Mouse (Mus musculus) lung, embryonic 15.5 days (tissue): ENCODE measurements around the gene Smarcal1. TPM values are rescaled to one million over a fixed set of nuclear protein-coding genes. Genes with fewer than 3 reads are reported as not detected.

ENCODE experiments used
- ATAC-seq: fragments of 200-750 bp; cut with Nextera tagmentation; 2 replicates; pipeline ENCODE4 v1.8.0; 2017; ENCODE audit warnings: moderate number of reproducible peaks, borderline replicate concordance; ENCODE audit not compliant: low FRiP score, low TSS enrichment; ENCODE audit errors: extremely low read depth
- H3K27ac ChIP-seq: fragments of 300-500 bp; sonication (generic); 2 replicates; pipeline ENCODE4 v1.5.1; 2015; ENCODE audit warnings: moderate library complexity, mild to moderate bottlenecking, inconsistent platforms
- H3K27me3 ChIP-seq: fragments of 300-500 bp; sonication (generic); 2 replicates; pipeline ENCODE4 v1.6.1; 2015; ENCODE audit warnings: inconsistent platforms
- H3K36me3 ChIP-seq: fragments of 300-500 bp; sonication (generic); 2 replicates; pipeline ENCODE4 v1.6.1; 2015; ENCODE audit warnings: inconsistent platforms
- H3K4me1 ChIP-seq: fragments of 300-500 bp; sonication (generic); 2 replicates; pipeline ENCODE4 v1.6.1; 2015; ENCODE audit warnings: inconsistent platforms
- H3K4me2 ChIP-seq: fragments of 300-500 bp; sonication (generic); 2 replicates; pipeline ENCODE4 v1.6.1; 2015; ENCODE audit warnings: inconsistent platforms, mild to moderate bottlenecking, moderate library complexity
- H3K4me3 ChIP-seq: fragments of 300-500 bp; sonication (generic); 2 replicates; pipeline ENCODE4 v1.5.1; 2015; ENCODE audit warnings: mild to moderate bottlenecking, inconsistent platforms
- H3K9ac ChIP-seq: fragments of 300-500 bp; sonication (generic); 2 replicates; pipeline ENCODE4 v1.6.1; 2015; ENCODE audit warnings: inconsistent platforms
- H3K9me3 ChIP-seq: fragments of 300-500 bp; sonication (generic); 2 replicates; pipeline ENCODE4 v1.6.1; 2016; ENCODE audit warnings: inconsistent platforms
- WGBS: fragments of 180-500 bp; shearing (Covaris S2); methylation state at CpG from one replicate; pipeline ENCODE4 v1.1.7; 2015; 5-methylcytosine and 5-hydroxymethylcytosine counted together
- polyA plus RNA-seq: library from polyadenylated mRNA; unstranded; fragments of >200 nt; fragmentation: Nextera tagmentation; extraction: Ambion mirVana; gene quantifications from 2 replicates; pipeline ENCODE4 v1.2.1, GENCODE M21; 2015

Gene Smarcal1
- polyA plus RNA-seq, 1 experiment from 2014 or later = 26.7 TPM

GRCm38 (mm10) chr1:72593340-72593951 lies 10.4 kb downstream of the Smarcal1 start:
- Histone ChIP-seq H3K4me1 (peaks cover 17% of the 10 kb centered on the region), H3K9me3 (no peaks in the 10 kb centered on the region), H3K36me3 (peaks cover 57% of the 10 kb centered on the region), H3K4me2 (no peak overlapping the region), H3K27ac (peak overlapping the region; percentile 52; the same call in 1 of the 2 replicates), H3K27me3 (no peaks in the 10 kb centered on the region), H3K9ac (no peak overlapping the region), H3K4me3 (no peak overlapping the region)
- ATAC-seq = peak; percentile 48; the same call in 1 of the 2 replicates
- WGBS = 65% methylated on average over 20 of the region's 20 CpGs

GRCm38 (mm10) chr1:72595686-72596085 lies 12.6 kb downstream of the Smarcal1 start:
- Histone ChIP-seq H3K36me3 (peaks cover 49% of the 10 kb centered on the region), H3K9ac (no peak overlapping the region), H3K4me2 (no peak overlapping the region), H3K27me3 (no peaks in the 10 kb centered on the region), H3K4me3 (no peak overlapping the region), H3K27ac (no peak overlapping the region), H3K4me1 (peaks cover 37% of the 10 kb centered on the region), H3K9me3 (no peaks in the 10 kb centered on the region)
- no peak for ATAC-seq
- 93% methylated on average over 12 of the region's 12 CpGs for WGBS

- Histone ChIP-seq H3K36me3 (peaks cover 47% of the 10 kb centered on the region), H3K27me3 (no peaks in the 10 kb centered on the region), H3K4me1 (peaks cover 37% of the 10 kb centered on the region), H3K9ac (no peak overlapping the region), H3K9me3 (no peaks in the 10 kb centered on the region), H3K27ac (no peak overlapping the region), H3K4me2 (no peak overlapping the region), H3K4me3 (no peak overlapping the region)
- ATAC-seq = no peak
- 76% methylated on average over 5 of the region's 5 CpGs for WGBS
These were observed 13.2 kb downstream of the Smarcal1 start for GRCm38 (mm10) chr1:72596231-72596630.

- H3K27me3 ChIP-seq = no peaks in the 10 kb centered on the region
- peak overlapping the region; percentile 28 for H3K4me2 ChIP-seq
- peaks cover 41% of the 10 kb centered on the region for H3K36me3 ChIP-seq
- peak overlapping the region; percentile 68 for H3K27ac ChIP-seq
- H3K4me1 ChIP-seq = peaks cover 29% of the 10 kb centered on the region
- peak; percentile 79 for ATAC-seq
- WGBS = 29% methylated on average over 21 of the region's 21 CpGs
- no peak overlapping the region for H3K9ac ChIP-seq
- no peaks in the 10 kb centered on the region for H3K9me3 ChIP-seq
- no peak overlapping the region for H3K4me3 ChIP-seq
These were observed 16.4 kb downstream of the Smarcal1 start for GRCm38 (mm10) chr1:72599146-72600101.

GRCm38 (mm10) chr1:72600778-72601177 lies 17.7 kb downstream of the Smarcal1 start:
- H3K4me3 ChIP-seq = no peak overlapping the region
- no peaks in the 10 kb centered on the region for H3K9me3 ChIP-seq
- no peak for ATAC-seq
- no peaks in the 10 kb centered on the region for H3K27me3 ChIP-seq
- H3K27ac ChIP-seq = no peak overlapping the region
- H3K36me3 ChIP-seq = peaks cover 36% of the 10 kb centered on the region
- H3K9ac ChIP-seq = no peak overlapping the region
- WGBS = 83% methylated on average over 5 of the region's 5 CpGs
- peaks cover 29% of the 10 kb centered on the region for H3K4me1 ChIP-seq
- no peak overlapping the region for H3K4me2 ChIP-seq

GRCm38 (mm10) chr1:72601233-72601632 lies 18.2 kb downstream of the Smarcal1 start:
- Histone ChIP-seq H3K27me3 (no peaks in the 10 kb centered on the region), H3K9me3 (no peaks in the 10 kb centered on the region), H3K9ac (no peak overlapping the region), H3K36me3 (peaks cover 31% of the 10 kb centered on the region), H3K4me1 (peaks cover 29% of the 10 kb centered on the region), H3K4me3 (no peak overlapping the region), H3K4me2 (no peak overlapping the region), H3K27ac (no peak overlapping the region)
- WGBS = 83% methylated on average over 7 of the region's 7 CpGs
- no peak for ATAC-seq

- ATAC-seq = no peak
- H3K27me3 ChIP-seq = no peaks in the 10 kb centered on the region
- H3K4me1 ChIP-seq = peaks cover 29% of the 10 kb centered on the region
- peaks cover 27% of the 10 kb centered on the region for H3K36me3 ChIP-seq
- no peaks in the 10 kb centered on the region for H3K9me3 ChIP-seq
- H3K9ac ChIP-seq = no peak overlapping the region
- H3K27ac ChIP-seq = no peak overlapping the region
- 59% methylated on average over 5 of the region's 5 CpGs for WGBS
- H3K4me3 ChIP-seq = no peak overlapping the region
- no peak overlapping the region for H3K4me2 ChIP-seq
These were observed 19.1 kb downstream of the Smarcal1 start for GRCm38 (mm10) chr1:72602186-72602585.

- Histone ChIP-seq H3K4me2 (no peak overlapping the region), H3K27ac (no peak overlapping the region), H3K36me3 (peaks cover 21% of the 10 kb centered on the region), H3K27me3 (no peaks in the 10 kb centered on the region), H3K9ac (no peak overlapping the region), H3K4me3 (no peak overlapping the region), H3K4me1 (peaks cover 26% of the 10 kb centered on the region), H3K9me3 (no peaks in the 10 kb centered on the region)
- no peak for ATAC-seq
- 94% methylated on average over 5 of the region's 5 CpGs for WGBS
These were observed 19.8 kb downstream of the Smarcal1 start for GRCm38 (mm10) chr1:72602803-72603202.

- 83% methylated on average over 12 of the region's 12 CpGs for WGBS
- H3K4me2 ChIP-seq = no peak overlapping the region
- no peaks in the 10 kb centered on the region for H3K4me1 ChIP-seq
- no peak overlapping the region for H3K4me3 ChIP-seq
- peaks cover 26% of the 10 kb centered on the region for H3K36me3 ChIP-seq
- no peaks in the 10 kb centered on the region for H3K27me3 ChIP-seq
- no peak overlapping the region for H3K27ac ChIP-seq
- no peak for ATAC-seq
- no peaks in the 10 kb centered on the region for H3K9me3 ChIP-seq
- H3K9ac ChIP-seq = no peak overlapping the region
These were observed 23.2 kb downstream of the Smarcal1 start for GRCm38 (mm10) chr1:72606186-72606673.

GRCm38 (mm10) chr1:72609129-72609528 lies 26.1 kb downstream of the Smarcal1 start:
- H3K27ac ChIP-seq = no peak overlapping the region
- no peaks in the 10 kb centered on the region for H3K4me1 ChIP-seq
- WGBS = 82% methylated on average over 10 of the region's 10 CpGs
- ATAC-seq = no peak
- H3K4me2 ChIP-seq = no peak overlapping the region
- H3K36me3 ChIP-seq = peaks cover 38% of the 10 kb centered on the region
- no peak overlapping the region for H3K9ac ChIP-seq
- no peaks in the 10 kb centered on the region for H3K27me3 ChIP-seq
- H3K4me3 ChIP-seq = no peak overlapping the region
- H3K9me3 ChIP-seq = no peaks in the 10 kb centered on the region

GRCm38 (mm10) chr1:72609887-72610877 lies 27.1 kb downstream of the Smarcal1 start:
- Histone ChIP-seq H3K9ac (no peak overlapping the region), H3K27me3 (no peaks in the 10 kb centered on the region), H3K36me3 (peaks cover 46% of the 10 kb centered on the region), H3K4me3 (no peak overlapping the region), H3K4me2 (no peak overlapping the region), H3K27ac (no peak overlapping the region), H3K9me3 (no peaks in the 10 kb centered on the region), H3K4me1 (no peaks in the 10 kb centered on the region)
- ATAC-seq = no peak
- WGBS = 77% methylated on average over 23 of the region's 23 CpGs
